Mouse (Mus musculus) heart, embryonic 12.5 days (tissue): ENCODE data around the gene Gp6. TPM values are rescaled to one million over a fixed set of nuclear protein-coding genes. Genes with fewer than 3 reads are reported as not detected.
"Not testable (repeated sequence)": the region's sequence is repeated elsewhere in the genome, so short reads cannot be mapped to it uniquely, and the experiment has no call there.

Experiments used
- ATAC-seq: fragments of 200-750 bp; cut with Nextera tagmentation; 2 replicates; pipeline ENCODE4 v1.8.0; 2017; ENCODE audit warnings: moderate TSS enrichment, moderate library complexity; ENCODE audit not compliant: insufficient number of reproducible peaks, low FRiP score
- H3K27ac ChIP-seq: fragments of 300-500 bp; sonication (generic); 2 replicates; pipeline ENCODE4 v1.5.1; 2016; ENCODE audit warnings: mild to moderate bottlenecking, moderate library complexity; ENCODE audit not compliant: poor library complexity, severe bottlenecking
- H3K27me3 ChIP-seq: fragments of 300-500 bp; sonication (generic); replicated peaks from 2 replicates; pipeline ENCODE4 v1.6.1; 2016; ENCODE audit warnings: mild to moderate bottlenecking, moderate library complexity
- H3K36me3 ChIP-seq: fragments of 300-500 bp; sonication (generic); 2 replicates; pipeline ENCODE4 v1.6.1; 2016; ENCODE audit warnings: mild to moderate bottlenecking, moderate library complexity
- H3K4me1 ChIP-seq: fragments of 300-500 bp; sonication (generic); replicated peaks from 2 replicates; pipeline ENCODE4 v1.6.1; 2016; ENCODE audit warnings: mild to moderate bottlenecking
- H3K4me2 ChIP-seq: fragments of 300-500 bp; sonication (generic); 2 replicates; pipeline ENCODE4 v1.6.1; 2016; ENCODE audit warnings: mild to moderate bottlenecking, moderate library complexity
- H3K4me3 ChIP-seq: fragments of 300-500 bp; sonication (generic); 2 replicates; pipeline ENCODE4 v1.5.1; 2016; ENCODE audit warnings: mild to moderate bottlenecking
- H3K9ac ChIP-seq: fragments of 300-500 bp; sonication (generic); 2 replicates; pipeline ENCODE4 v1.6.1; 2016; ENCODE audit warnings: mild to moderate bottlenecking, moderate library complexity
- H3K9me3 ChIP-seq: fragments of 300-500 bp; sonication (generic); replicated peaks from 2 replicates; pipeline ENCODE4 v1.6.1; 2016; ENCODE audit warnings: mild to moderate bottlenecking, moderate library complexity
- WGBS: fragments of 180-500 bp; shearing (Covaris S2); methylation state at CpG from one replicate; pipeline ENCODE4 v1.1.7; 2016; 5-methylcytosine and 5-hydroxymethylcytosine counted together
- microRNA-seq: library from miRNA; unstranded; fragments of <30 nt; microRNA quantifications from one replicate; pipeline ENCODE4, GENCODE M21; 2017
- polyA plus RNA-seq: library from polyadenylated mRNA; unstranded; fragments of >200 nt; fragmentation: Nextera tagmentation; extraction: Ambion mirVana; gene quantifications from 2 replicates; pipeline ENCODE4 v1.2.1, GENCODE M21; 2016

Gene Gp6
- polyA plus RNA-seq, 1 experiment from 2014 or later: 0.47 TPM

DNA sequence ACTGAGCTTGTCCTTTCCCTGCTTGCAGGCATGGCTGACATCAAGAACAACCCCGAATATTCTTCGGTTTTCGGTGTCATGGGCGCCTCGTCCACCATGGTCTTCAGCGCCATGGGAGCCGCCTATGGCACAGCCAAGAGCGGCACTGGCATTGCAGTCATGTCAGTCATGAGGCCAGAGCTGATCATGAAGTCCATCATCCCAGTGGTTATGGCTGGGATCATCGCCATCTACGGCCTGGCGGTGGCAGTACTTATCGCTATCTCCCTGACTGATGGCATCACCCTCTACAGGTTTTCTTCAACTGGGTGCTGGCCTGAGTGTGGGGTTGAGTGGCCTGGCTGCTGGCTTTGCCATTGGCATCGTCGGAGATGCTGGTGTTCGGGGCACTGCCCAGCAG lies 14.9 kb upstream of the Gp6 start:
- H3K9ac ChIP-seq, H3K4me3 ChIP-seq, H3K36me3 ChIP-seq, H3K4me2 ChIP-seq, ATAC-seq, H3K9me3 ChIP-seq, H3K27me3 ChIP-seq, H3K27ac ChIP-seq, H3K4me1 ChIP-seq: not testable (repeated sequence)
- WGBS: 88% methylated on average over 15 of the region's 15 CpGs

DNA sequence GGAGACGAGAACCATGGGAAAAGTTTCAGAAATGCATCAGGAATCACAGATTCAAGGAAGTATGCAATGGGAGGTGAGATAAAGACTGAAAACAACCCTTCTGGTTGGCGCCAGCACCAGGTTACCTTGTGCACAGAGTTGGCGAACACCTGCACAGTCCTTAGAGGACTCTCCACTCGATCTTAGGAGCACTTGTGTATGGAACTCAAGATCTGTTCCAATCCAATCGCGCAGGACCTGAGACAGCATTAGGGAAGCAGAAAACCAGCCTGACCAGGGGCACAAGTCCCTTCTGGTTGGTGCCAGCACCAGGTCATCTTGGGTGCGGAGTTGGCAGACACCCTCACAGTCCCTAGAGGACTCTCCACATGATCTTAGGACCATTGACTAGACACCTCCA lies 24.0 kb downstream of the Gp6 start:
- H3K4me1 ChIP-seq: no peaks in the 10 kb centered on the region
- 71% methylated on average over 7 of the region's 7 CpGs for WGBS
- no peak overlapping the region for H3K9ac ChIP-seq
- H3K4me2 ChIP-seq: no peak overlapping the region
- H3K36me3 ChIP-seq: no peaks in the 10 kb centered on the region
- no peak for ATAC-seq
- no peak overlapping the region for H3K4me3 ChIP-seq
- no peaks in the 10 kb centered on the region for H3K9me3 ChIP-seq
- no peaks in the 10 kb centered on the region for H3K27me3 ChIP-seq
- no peak overlapping the region for H3K27ac ChIP-seq

DNA sequence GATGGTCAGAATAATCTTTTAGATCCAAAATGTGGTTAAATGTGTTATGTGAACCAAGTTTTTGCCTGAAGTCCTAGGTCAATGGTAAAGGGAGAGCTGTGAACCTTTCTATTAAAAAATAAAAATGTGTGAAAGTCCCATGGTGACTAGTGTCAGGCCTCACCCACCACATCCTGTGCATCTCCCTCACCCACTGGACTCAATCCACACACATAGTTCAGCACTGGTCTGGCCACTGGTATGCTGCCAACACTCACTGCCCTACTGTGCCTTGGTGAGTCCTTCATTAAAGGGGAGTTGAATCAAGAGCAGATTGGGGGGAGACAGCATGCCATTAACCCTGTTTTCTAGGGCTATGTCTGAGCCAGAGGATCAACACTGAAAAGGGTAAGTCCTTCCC lies 60.0 kb downstream of the Gp6 start, which contains the start of gene Ncr1:
TSS of gene Ncr1 (plus strand) at position 216 of the 400 bp plus-strand sequence.
- H3K9me3 ChIP-seq: no peaks in the 10 kb centered on the region
- no peaks in the 10 kb centered on the region for H3K36me3 ChIP-seq
- no peaks in the 10 kb centered on the region for H3K27me3 ChIP-seq
- H3K4me3 ChIP-seq: no peak within 1 kb of the TSS
- no peak within 1 kb of the TSS for H3K9ac ChIP-seq
- no peaks in the 10 kb centered on the region for H3K4me1 ChIP-seq
- no peak within 1 kb of the TSS for H3K27ac ChIP-seq
- no peak within 1 kb of the TSS for H3K4me2 ChIP-seq
- no peak for ATAC-seq

DNA sequence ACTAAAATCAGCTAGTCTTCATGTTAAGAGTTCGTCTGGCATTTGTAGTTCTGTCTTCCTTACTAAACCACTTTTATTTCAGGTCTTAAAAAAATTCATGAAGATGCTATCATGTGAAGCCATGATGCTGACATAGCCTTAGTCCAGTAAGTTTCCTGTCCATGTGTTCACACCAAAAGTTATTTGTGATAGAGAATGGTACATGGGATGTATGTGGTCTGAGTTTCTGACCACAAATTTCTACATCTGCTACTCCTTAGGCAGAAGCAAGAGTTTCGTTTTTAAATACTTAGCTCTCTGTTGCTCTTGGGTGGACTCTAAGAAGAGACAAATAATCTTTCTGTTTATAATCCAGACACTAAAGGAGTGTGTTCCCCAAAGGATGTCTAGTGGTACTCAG lies 74.2 kb downstream of the Gp6 start:
- Histone ChIP-seq H3K4me3 (no peak overlapping the region), H3K27me3 (no peaks in the 10 kb centered on the region), H3K9ac (no peak overlapping the region), H3K9me3 (no peaks in the 10 kb centered on the region), H3K36me3 (no peaks in the 10 kb centered on the region), H3K4me1 (no peaks in the 10 kb centered on the region), H3K4me2 (no peak overlapping the region), H3K27ac (no peak overlapping the region)
- ATAC-seq: no peak
- WGBS: 64% methylated on average over 2 of the region's 2 CpGs

Small RNAs within 50 kb of the gene (microRNA-seq; reads per million reads assigned to microRNA genes)
- not detected for gene Gm24605
- gene Gm24752: not detected
- gene Gm25349: not detected

Other genes with a start within 250 kb of the Gp6 start
- 2.3 and 2.5 TPM in 2 replicates for gene Leng9, start 247.4 kb downstream of the Gp6 start, polyA plus RNA-seq
- 25.2 and 30.1 TPM in 2 replicates for gene Cdc42ep5, start 232.9 kb downstream of the Gp6 start, polyA plus RNA-seq
- gene Lilra5, start 160.0 kb downstream of the Gp6 start, polyA plus RNA-seq: 0.08 TPM in 1 of 2 replicates, not detected in the other
- not detected in 2 replicates for gene Ncr1, start 60.0 kb downstream of the Gp6 start, polyA plus RNA-seq
- gene Rdh13, start 47.9 kb upstream of the Gp6 start, polyA plus RNA-seq: 27.5 and 27.6 TPM in 2 replicates
- gene Eps8l1, start 62.9 kb upstream of the Gp6 start, polyA plus RNA-seq: 3.0 and 4.1 TPM in 2 replicates
- gene Ppp1r12c, start 103.9 kb upstream of the Gp6 start, polyA plus RNA-seq: 50.2 and 53.9 TPM in 2 replicates
- gene Tnnt1, start 118.6 kb upstream of the Gp6 start, polyA plus RNA-seq: 543 and 550 TPM in 2 replicates
- gene Tnni3, start 126.5 kb upstream of the Gp6 start, polyA plus RNA-seq: 1,739 and 1,749 TPM in 2 replicates
- 0.54 and 0.83 TPM in 2 replicates for gene Dnaaf3, start 134.7 kb upstream of the Gp6 start, polyA plus RNA-seq
- gene Syt5, start 149.8 kb upstream of the Gp6 start, polyA plus RNA-seq: 1.4 and 1.6 TPM in 2 replicates
- gene Ptprh, start 206.3 kb upstream of the Gp6 start, polyA plus RNA-seq: not detected in 2 replicates
- gene Tmem86b, start 233.7 kb upstream of the Gp6 start, polyA plus RNA-seq: 3.2 and 3.7 TPM in 2 replicates